ENCODE assay signal across 8 mouse cellular contexts in genomic region chr10:5805243-5805730, GRCm38 (mm10). TPM values are rescaled to one million over a fixed set of nuclear protein-coding genes. Genes with fewer than 3 reads are reported as not detected.
DNase-seq lines count a peak whose midpoint lies in the region; ATAC-seq and TF ChIP-seq lines count a peak whose summit lies in the region.

Gene Fbxo5 (minus strand): TSS chr10:5805600.

- TF ChIP-seq POLR2A in CH12.LX (IDR thresholded peaks at IDR 0.05; ENCODE audit: low read depth, low read length), result peak; percentile 95

- no peaks in the 10 kb centered on the region for H3K9me3 ChIP-seq in CH12.LX (replicated peaks; ENCODE audit: low read length)
- no peaks in the 10 kb centered on the region for H3K9me3 ChIP-seq in heart, embryonic 14.5 days (ENCODE audit: control insufficient read depth, low read length)
- no peaks in the 10 kb centered on the region for H3K9me3 ChIP-seq in liver, embryonic 15.5 days (replicated peaks)
- H3K9me3 ChIP-seq in neural tube, embryonic 11.5 days (ENCODE audit: control insufficient read depth, low read length), result no peaks in the 10 kb centered on the region

- peaks cover 20 to 26% of the 10 kb centered on the region in 2 experiments for H3K36me3 ChIP-seq in CH12.LX (replicated peaks in 1 of 2; ENCODE audit: control insufficient read depth in 1 of 2, insufficient read depth in 1 of 2, low read length in 1 of 2)
- H3K36me3 ChIP-seq in heart, embryonic 14.5 days (ENCODE audit: control insufficient read depth, insufficient read depth, low read length), result peaks cover 30% of the 10 kb centered on the region
- H3K36me3 ChIP-seq in liver, embryonic 15.5 days (replicated peaks), result peaks cover 36% of the 10 kb centered on the region
- no peaks in the 10 kb centered on the region for H3K36me3 ChIP-seq in neural tube, embryonic 11.5 days (ENCODE audit: control insufficient read depth, insufficient read depth, low read length)

- no peak for TF ChIP-seq CTCF in CH12.LX (conservative IDR thresholded peaks at IDR 0.05 in 1 of 2, IDR thresholded peaks at IDR 0.05 in 1 of 2; ENCODE audit: low read depth in 2 of 2, low read length in 2 of 2)

- dilution Hi-C loops in CH12.LX (cut with MboI; ENCODE audit: extremely low pct_ligation_motif_present, extremely low pct_unique_long_range_greater_than_20kb, low sequenced_read_pairs), result no loop called here

- under 1% methylated on average over 42 of the region's 42 CpGs for WGBS in heart, embryonic 14.5 days
- WGBS in liver, embryonic 15.5 days (ENCODE audit: insufficient replicate concordance), result under 1% methylated on average over 42 of the region's 42 CpGs
- 0% methylated on average over 42 of the region's 42 CpGs for WGBS in neural tube, embryonic 11.5 days

- no peak for TF ChIP-seq EP300 in CH12.LX (IDR thresholded peaks at IDR 0.05; ENCODE audit: low read length)

- peaks cover 45% of the 10 kb centered on the region for H3K79me2 ChIP-seq in CH12.LX (replicated peaks; ENCODE audit: control insufficient read depth, extremely low read depth, insufficient read depth, poor library complexity, severe bottlenecking)

- in situ Hi-C loops in CH12.LX (cut with MboI; ENCODE audit: low pct_ligation_motif_present, low pct_unique_long_range_greater_than_20kb, low sequenced_read_pairs), result loop anchor here (25.0 kb wide), 1 partner anchor 1257 kb away; the partner anchor contains the start of gene Ipcef1

- H3K27ac ChIP-seq in CH12.LX (ENCODE audit: insufficient read depth, low read depth), result peak within 1 kb of the TSS; percentile 72
- H3K27ac ChIP-seq in heart, embryonic 14.5 days (replicated peaks in 1 of 2; ENCODE audit: control insufficient read depth in 1 of 2, insufficient read depth in 1 of 2, low read depth in 2 of 2, low read length in 2 of 2), result peak within 1 kb of the TSS; percentile 92 to 95
- peak within 1 kb of the TSS; percentile 95 for H3K27ac ChIP-seq in liver, embryonic 15.5 days (replicated peaks)
- H3K27ac ChIP-seq in neural tube, embryonic 11.5 days (ENCODE audit: low read depth, low read length), result peak within 1 kb of the TSS; percentile 74

- H3K9ac ChIP-seq in CH12.LX (ENCODE audit: insufficient read depth, low read depth), result peak within 1 kb of the TSS; percentile 91
- peak within 1 kb of the TSS; percentile 76 for H3K9ac ChIP-seq in heart, embryonic 14.5 days (ENCODE audit: low read length)
- peak within 1 kb of the TSS; percentile 91 for H3K9ac ChIP-seq in liver, embryonic 15.5 days
- H3K9ac ChIP-seq in neural tube, embryonic 11.5 days (ENCODE audit: low read length), result peak within 1 kb of the TSS; percentile 77

- H3K4me2 ChIP-seq in CH12.LX (ENCODE audit: insufficient read depth, low read depth, poor library complexity, severe bottlenecking), result peak within 1 kb of the TSS; percentile 82
- peak within 1 kb of the TSS; percentile 87 for H3K4me2 ChIP-seq in heart, embryonic 14.5 days (ENCODE audit: low read length)
- H3K4me2 ChIP-seq in liver, embryonic 15.5 days, result peak within 1 kb of the TSS; percentile 76
- H3K4me2 ChIP-seq in neural tube, embryonic 11.5 days (ENCODE audit: low read depth), result peak within 1 kb of the TSS; percentile 66

- no peaks in the 10 kb centered on the region for H3K27me3 ChIP-seq in CH12.LX (replicated peaks)
- H3K27me3 ChIP-seq in heart, embryonic 14.5 days (ENCODE audit: control insufficient read depth, insufficient read depth, low read length), result no peaks in the 10 kb centered on the region
- H3K27me3 ChIP-seq in liver, embryonic 15.5 days, result no peaks in the 10 kb centered on the region
- no peaks in the 10 kb centered on the region for H3K27me3 ChIP-seq in neural tube, embryonic 11.5 days (ENCODE audit: control insufficient read depth, insufficient read depth, low read length)

- peak; percentile 98 for ATAC-seq in heart, embryonic 14.5 days (ENCODE audit: insufficient number of reproducible peaks, insufficient read depth, low FRiP score, low read depth)
- ATAC-seq in liver, embryonic 15.5 days (ENCODE audit: insufficient read depth), result peak; percentile 87
- peak; percentile 97 for ATAC-seq in neural tube, embryonic 11.5 days (ENCODE audit: insufficient read depth, low FRiP score, low TSS enrichment)

- H3K4me1 ChIP-seq in CH12.LX (ENCODE audit: control insufficient read depth in 1 of 2, insufficient read depth in 2 of 2), result peaks cover 3 to 37% of the 10 kb centered on the region in 2 experiments
- H3K4me1 ChIP-seq in heart, embryonic 14.5 days (ENCODE audit: control insufficient read depth in 2 of 2, insufficient read depth in 2 of 2, low read length in 2 of 2), result peaks cover 4 to 32% of the 10 kb centered on the region in 2 experiments; a peak in 3 of 4 replicates
- H3K4me1 ChIP-seq in liver, embryonic 15.5 days (replicated peaks), result peaks cover 44% of the 10 kb centered on the region
- H3K4me1 ChIP-seq in neural tube, embryonic 11.5 days (ENCODE audit: control insufficient read depth, insufficient read depth, low read length), result peaks cover 7% of the 10 kb centered on the region

- H3K4me3 ChIP-seq in CH12.LX (replicated peaks in 1 of 3; ENCODE audit: low read depth in 2 of 3, low read length in 2 of 3, poor library complexity in 1 of 3), result peak within 1 kb of the TSS; percentile 66 to 82 (median 76)
- peak within 1 kb of the TSS; percentile 67 to 90 for H3K4me3 ChIP-seq in heart, embryonic 14.5 days (ENCODE audit: control insufficient read depth in 1 of 2, insufficient read depth in 1 of 2, low read depth in 1 of 2, low read length in 2 of 2)
- H3K4me3 ChIP-seq in liver, embryonic 15.5 days (replicated peaks), result peak within 1 kb of the TSS; percentile 93
- peak within 1 kb of the TSS; percentile 74 for H3K4me3 ChIP-seq in neural tube, embryonic 11.5 days (ENCODE audit: low read depth, low read length)

- TF ChIP-seq RAD21 in CH12.LX (IDR thresholded peaks at IDR 0.05; ENCODE audit: low read depth, low read length), result no peak

- peak; percentile 97 for DNase-seq in CH12.LX (ENCODE audit: extremely low read depth)
- peak; percentile 98 for DNase-seq in c-Kit-negative CD71-positive TER-119-positive erythroid progenitor cells, embryonic 14.5 days (ENCODE audit: low read depth, low spot score)
- peak; percentile 76 for DNase-seq in fat pad, adult 2 months (ENCODE audit: extremely low read depth, low read depth, low spot score)
- peak; percentile 100 for DNase-seq in kidney, postnatal 14 days
- DNase-seq in neural tube, embryonic 11.5 days (ENCODE audit: low spot score), result peak; percentile 99
- peak; percentile 99 for DNase-seq in telencephalon, adult 2 months (ENCODE audit: low read depth, low spot score)

TF ChIP-seq in CH12.LX, 34 proteins besides CTCF, POLR2A, EP300 and RAD21:
- TF ChIP-seq HCFC1 (IDR thresholded peaks at IDR 0.05; ENCODE audit: low read depth, low read length) (no peak; the same call in 1 of the 2 replicates), MEF2A (IDR thresholded peaks at IDR 0.05; ENCODE audit: borderline replicate concordance, low read depth, low read length) (0 out of 2 replicates have a peak, but pooled peaks have one; percentile 22), CHD2 (IDR thresholded peaks at IDR 0.05; ENCODE audit: low read length) (peak; percentile 73), MAX (IDR thresholded peaks at IDR 0.05; ENCODE audit: low read length) (0 out of 2 replicates have a peak, but pooled peaks have one; percentile 35), SIN3A (IDR thresholded peaks at IDR 0.05; ENCODE audit: low read length) (peak; percentile 99), TCF12 (IDR thresholded peaks at IDR 0.05; ENCODE audit: low read depth, low read length) (peak; percentile 77), UBTF (IDR thresholded peaks at IDR 0.05; ENCODE audit: low read depth, low read length) (peak; percentile 49; the same call in 1 of the 2 replicates), NELFE (IDR thresholded peaks at IDR 0.05; ENCODE audit: low read depth, low read length) (peak; percentile 86), ELF1 (IDR thresholded peaks at IDR 0.05; ENCODE audit: low read depth, low read length) (no peak), USF1 (IDR thresholded peaks at IDR 0.05; ENCODE audit: low read depth, low read length) (no peak), ZC3H11A (IDR thresholded peaks at IDR 0.05; ENCODE audit: low read depth, low read length) (no peak), SMC3 (IDR thresholded peaks at IDR 0.05; ENCODE audit: low read depth, low read length) (no peak), RCOR1 (conservative IDR thresholded peaks at IDR 0.05; ENCODE audit: low read depth, low read length) (0 out of 2 replicates have a peak, but pooled peaks have one; percentile 61), E2F4 (IDR thresholded peaks at IDR 0.05; ENCODE audit: insufficient replicate concordance, low read depth, low read length) (peak; percentile 89; the same call in 1 of the 2 replicates), ZMIZ1 (IDR thresholded peaks at IDR 0.05; ENCODE audit: low read depth, low read length) (peak; percentile 95), POLR2AphosphoS2 (IDR thresholded peaks at IDR 0.05; ENCODE audit: low read depth, low read length) (peak; percentile 61; the same call in 1 of the 2 replicates), PAX5 (IDR thresholded peaks at IDR 0.05; ENCODE audit: low read length) (no peak), MXI1 (IDR thresholded peaks at IDR 0.05; ENCODE audit: low read depth, low read length) (peak; percentile 88), CHD1 (IDR thresholded peaks at IDR 0.05; ENCODE audit: low read depth, low read length) (no peak), ZKSCAN1 (IDR thresholded peaks at IDR 0.05; ENCODE audit: borderline replicate concordance, low read depth, low read length) (no peak), KAT2A (IDR thresholded peaks at IDR 0.05; ENCODE audit: insufficient replicate concordance, low read length) (0 out of 2 replicates have a peak, but pooled peaks have one; percentile 14), TBP (conservative IDR thresholded peaks at IDR 0.05; ENCODE audit: low read depth, low read length) (peak; percentile 93)

RNA-seq across cellular contexts. Expression of gene Fbxo5, which starts in this region (rescaled TPM):
- total RNA-seq in CH12.LX (2012; rRNA removed) (34.8 and 45.4 TPM in 2 replicates), CH12.LX (2014; rRNA removed) (66.9 and 68.2 TPM in 2 replicates)
- polyA plus RNA-seq in CH12.LX (2012; ENCODE audit: insufficient read length, low read depth), result 45.5 and 46.4 TPM in 2 replicates
- polyA plus RNA-seq in heart, embryonic 14.5 days (2014; fragmentation: Nextera tagmentation; extraction: Ambion mirVana), result 35.1 and 43.0 TPM in 2 replicates
- 82.7 and 89.3 TPM in 2 replicates for polyA plus RNA-seq in liver, embryonic 15.5 days (2015; fragmentation: Nextera tagmentation; extraction: Ambion mirVana)
- 75.1 and 86.3 TPM in 2 replicates for polyA plus RNA-seq in neural tube, embryonic 11.5 days (2014; fragmentation: Nextera tagmentation; extraction: Ambion mirVana)

Comparison
In these comparisons a context has a peak if more than half of its experiments do, and no peak if none do; other contexts are left out.
1. Peak in every context shown above with its lines: DNase-seq, ATAC-seq, H3K4me3 ChIP-seq and H3K27ac ChIP-seq.